Mouse (Mus musculus): ENCODE measurements around the gene Gm43518.

- no peak for TF ChIP-seq CTCF (IDR thresholded peaks at IDR 0.05)
- TF ChIP-seq POLR2A (IDR thresholded peaks at IDR 0.05; ENCODE audit: insufficient read depth, low read depth, low read length): no peak
- no peak for TF ChIP-seq EP300 (IDR thresholded peaks at IDR 0.05; ENCODE audit: insufficient read depth, low read depth, low read length)
Measured at GRCm38 (mm10) chr5:123897352-123897751, 29.9 kb upstream of the Gm43518 start.

Measured in heart, adult 2 months (tissue).